Mouse (Mus musculus) forelimb bud, embryonic 11.5 days (tissue): ENCODE measurements around the gene Fmo3.

Experiments used
- DNase-seq: peaks from one replicate; pipeline ENCODE4 v3.0.0-alpha.2; 2012; ENCODE audit warnings: low read depth, low spot score

The Fmo3 gene

DNA sequence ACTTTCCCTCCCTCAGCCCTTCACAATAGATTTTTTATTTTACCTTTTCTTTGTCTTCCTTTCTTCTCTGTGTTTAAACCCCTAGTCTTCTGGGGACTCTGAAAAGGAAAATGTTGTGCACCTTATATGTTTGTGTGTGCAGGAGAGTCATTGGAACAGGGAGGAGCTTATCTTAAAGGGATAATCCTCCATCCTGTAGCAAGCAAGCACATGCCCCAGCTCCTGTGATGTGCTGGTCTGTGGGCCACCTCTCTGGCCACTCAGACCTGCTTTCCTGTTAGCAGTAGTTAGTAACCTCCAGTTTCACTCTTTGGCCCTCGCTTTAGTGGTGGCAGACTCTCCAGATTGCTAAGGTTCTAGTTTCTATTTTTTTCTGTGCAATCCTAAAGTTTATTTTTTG lies at the start of gene Fmo3:
Gene Fmo3, minus strand, starts transcription at position 101 of the 400 bp plus-strand sequence.
- no peak for DNase-seq

DNA sequence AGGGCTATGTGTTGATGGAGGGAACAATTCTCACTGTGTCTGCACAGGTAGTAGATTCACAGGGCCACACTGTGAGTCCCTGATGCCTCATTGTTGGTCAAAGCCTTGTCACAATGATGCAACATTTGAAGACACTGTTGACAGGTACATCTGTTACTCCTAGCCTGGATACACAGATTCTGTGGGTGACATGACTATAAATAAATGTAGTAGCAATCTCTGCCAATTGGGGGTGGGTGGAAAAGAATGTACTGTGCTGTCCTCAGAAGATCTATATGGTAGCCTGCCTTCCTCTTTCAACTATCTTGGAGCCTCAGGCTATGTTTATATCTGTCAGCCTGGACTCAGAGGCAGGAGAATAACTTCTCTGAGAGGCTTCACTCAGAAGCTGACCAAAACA lies 38.7 kb upstream of the Fmo3 start:
- DNase-seq, result no peak

DNA sequence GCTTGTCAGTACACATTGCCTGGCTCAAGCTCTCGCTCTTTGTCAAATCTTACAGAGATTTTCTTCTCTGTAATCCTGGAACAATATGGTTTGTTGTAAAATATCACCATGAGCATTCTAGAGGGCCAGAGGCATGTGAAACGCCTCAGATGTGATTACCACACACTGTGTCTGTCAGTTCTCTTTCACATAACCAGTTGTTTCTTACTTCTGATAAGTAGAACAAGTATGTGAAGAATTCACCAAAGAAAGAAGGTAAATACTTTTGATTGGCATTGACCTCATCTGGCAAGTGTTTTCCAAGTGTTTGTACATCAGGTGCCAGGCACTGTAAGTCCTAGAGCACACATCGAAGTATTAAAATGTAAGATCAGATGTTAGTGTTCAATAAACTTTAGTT lies 24.9 kb upstream of the Fmo3 start:
- no peak for DNase-seq

DNA sequence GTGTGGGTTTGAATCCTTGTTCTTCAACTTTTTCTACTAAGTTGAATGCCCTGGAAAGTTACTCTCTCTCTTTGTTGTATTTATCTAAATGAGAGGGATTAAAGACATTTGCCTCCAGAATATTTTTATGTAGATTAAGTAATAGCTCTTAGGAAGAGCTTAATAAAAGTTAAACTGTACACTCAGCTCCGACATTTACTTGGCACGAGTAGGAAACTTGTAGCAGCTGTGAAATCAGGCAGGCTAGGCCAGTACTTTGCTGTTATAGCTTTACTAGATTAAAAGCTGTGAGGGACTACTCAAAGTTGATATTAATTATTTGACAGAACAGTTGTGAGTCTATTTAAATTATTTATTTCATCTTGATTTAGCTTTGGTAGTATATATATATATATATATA lies 19.2 kb upstream of the Fmo3 start:
- no peak for DNase-seq

DNA sequence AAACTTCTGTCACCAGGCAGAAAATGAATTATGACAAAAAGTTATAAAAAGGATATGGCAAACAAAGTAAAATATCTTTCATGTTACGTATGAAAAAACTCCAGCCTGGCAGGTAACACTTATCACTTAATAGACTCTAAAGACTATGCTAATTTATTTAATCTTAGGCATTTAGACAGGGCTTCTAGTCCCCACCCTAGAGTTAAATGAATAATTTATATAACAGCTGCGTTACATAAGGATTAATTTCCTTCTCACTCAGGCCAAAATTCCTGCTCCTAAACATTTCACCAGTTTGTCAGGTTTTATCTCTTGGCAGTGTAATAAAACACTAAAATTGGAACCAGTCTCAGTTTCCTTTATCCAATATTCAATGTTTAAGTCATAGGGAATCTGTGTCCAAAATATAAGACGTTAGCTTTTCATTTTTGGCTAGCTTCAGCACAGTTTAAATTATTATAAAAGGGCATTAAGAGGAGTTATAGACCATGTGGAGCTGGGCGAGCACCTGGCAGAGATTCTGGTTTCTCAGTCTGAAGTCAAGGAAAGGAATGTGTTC lies 17.0 kb upstream of the Fmo3 start:
- DNase-seq, result no peak

DNA sequence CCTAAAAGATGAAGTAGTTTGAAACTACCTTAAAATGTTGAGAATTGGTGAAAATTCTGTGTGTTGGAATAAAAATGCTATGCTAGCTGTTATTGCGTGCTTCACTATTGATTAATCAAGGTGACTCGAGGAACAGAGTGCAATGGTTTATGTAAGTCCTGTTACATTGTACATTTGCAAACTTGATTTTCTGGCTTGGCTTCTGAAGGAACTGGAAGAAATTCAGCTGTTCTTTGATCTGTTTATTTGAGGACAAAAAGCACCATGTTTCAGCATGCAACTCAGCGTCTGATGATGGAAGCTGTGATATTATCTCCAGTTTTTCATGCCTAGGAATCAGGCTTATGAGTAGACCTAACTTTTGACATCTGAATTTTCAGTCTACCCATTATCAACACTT lies 3.2 kb upstream of the Fmo3 start:
- no peak for DNase-seq

DNA sequence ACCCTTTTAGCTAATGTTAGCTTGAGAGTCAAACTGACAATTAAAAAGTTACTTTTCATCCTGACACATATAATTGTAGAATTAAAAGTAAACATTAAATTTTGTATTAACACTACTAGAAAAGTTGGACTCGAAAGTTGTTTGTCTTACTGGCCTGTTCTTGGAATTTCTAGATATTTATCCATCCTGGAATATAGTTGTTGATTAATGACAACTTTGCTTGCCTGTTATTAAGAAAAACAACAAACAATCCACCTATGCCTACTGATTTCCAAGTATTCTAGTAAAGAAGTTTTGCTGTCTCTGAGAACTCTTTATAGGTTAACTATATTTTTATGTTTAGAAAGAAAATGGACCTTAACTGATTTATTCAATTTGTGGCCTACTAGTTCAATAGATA lies 2.4 kb upstream of the Fmo3 start:
- no peak for DNase-seq

DNA sequence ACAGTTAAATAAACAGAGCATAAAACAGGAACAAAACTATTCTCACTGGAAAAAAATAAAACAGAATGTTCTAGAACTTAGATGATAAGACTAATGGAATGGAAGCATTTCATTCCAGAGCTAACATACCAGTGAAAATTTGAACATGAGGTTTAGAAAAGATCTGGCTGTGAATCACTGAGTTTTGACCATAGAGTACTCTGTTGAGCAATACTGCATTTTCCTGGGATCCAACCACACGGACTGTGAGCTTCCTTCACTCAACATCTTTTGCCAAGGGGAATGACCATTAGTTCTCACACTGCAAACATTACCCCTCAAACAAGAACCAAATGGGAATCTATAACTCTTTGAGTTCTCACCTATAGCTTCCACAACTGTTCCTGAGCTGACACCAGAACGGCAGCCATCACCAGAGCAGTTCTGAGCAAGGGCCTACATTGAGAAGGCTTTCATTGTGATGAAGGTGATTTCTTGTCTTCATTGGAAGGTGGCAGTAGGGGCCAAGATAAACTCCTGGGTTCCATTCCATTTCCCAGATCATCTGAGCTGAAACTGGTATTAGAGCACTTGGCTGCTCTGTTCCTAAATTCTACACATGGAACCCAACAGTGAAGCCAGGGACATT lies 1.9 kb upstream of the Fmo3 start:
- DNase-seq, result no peak

DNA sequence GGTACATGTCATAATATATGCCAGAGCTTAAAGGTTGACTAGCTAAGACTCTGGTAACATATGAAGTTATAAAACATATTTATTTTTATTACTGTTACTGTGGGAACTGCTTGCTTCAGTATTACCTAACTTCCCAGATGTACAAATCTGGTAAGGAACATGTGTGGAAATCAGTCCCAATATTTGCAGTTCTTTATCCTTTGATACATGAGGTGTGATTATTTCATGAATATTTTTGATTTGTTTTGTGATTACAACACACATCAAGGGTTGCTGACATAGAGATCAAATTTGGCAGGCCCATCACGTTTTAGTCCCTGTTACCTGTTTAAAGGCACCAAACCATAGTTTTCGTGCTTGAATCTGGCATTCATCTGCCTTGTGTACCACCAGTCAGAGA lies 20.8 kb downstream of the Fmo3 start:
- DNase-seq, result no peak

DNA sequence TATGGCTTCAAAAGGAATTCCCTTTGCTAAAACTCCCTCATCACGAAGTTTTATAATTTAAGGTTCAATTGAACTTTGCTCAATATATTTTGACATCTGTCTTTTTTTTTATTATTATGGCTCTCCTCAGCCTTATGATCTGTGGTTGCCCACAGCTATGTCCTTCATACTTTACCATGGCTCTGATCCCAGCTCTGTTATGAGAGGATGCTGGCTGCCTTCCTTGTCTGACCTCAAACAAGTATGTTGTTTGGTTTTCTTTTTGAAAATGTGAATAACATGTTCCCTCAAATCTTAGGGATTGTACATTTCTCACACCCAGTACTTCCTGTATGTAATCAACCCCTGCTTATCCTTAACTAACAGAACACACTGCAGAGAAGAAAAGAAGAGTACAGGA lies 26.9 kb downstream of the Fmo3 start:
- no peak for DNase-seq

DNA sequence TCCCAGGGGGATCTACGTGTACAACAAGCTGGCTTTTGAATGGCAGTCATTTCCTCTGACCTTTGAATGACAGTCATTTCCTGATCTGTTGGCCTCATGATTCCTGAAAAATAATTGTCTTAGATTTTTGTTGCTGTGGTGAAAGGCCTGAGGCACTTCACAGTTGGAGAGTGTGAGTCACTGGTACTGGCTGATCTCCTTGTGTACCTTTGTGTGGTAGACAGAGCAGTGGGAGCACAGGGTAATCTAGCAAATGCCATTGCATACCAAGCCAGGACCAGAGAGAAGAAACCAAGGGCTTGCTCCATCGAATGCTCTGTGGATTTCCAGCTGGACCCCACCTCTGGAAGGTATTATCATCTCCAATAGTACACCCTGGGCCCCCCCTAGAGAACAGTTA lies 31.2 kb downstream of the Fmo3 start:
- DNase-seq, result peak; percentile 6

DNA sequence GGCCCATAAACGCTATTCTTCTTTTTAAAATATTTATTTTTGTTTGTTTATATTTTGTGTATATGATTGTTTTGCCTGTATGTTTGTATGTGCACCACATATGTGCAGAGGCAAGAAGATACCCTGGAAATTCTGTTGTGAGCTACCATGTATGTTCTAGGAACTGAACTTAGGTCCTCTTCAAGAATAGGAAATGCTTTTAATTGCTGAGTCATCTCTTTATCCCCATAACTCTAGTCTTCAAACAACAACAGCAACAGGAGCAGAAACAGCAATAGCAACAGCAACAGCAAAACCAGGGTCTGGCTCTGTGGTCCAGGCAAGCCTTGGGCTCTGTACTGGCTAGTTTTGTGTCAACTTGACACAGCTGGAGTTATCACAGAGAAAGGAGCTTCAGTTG lies 34.6 kb downstream of the Fmo3 start:
- no peak for DNase-seq

DNA sequence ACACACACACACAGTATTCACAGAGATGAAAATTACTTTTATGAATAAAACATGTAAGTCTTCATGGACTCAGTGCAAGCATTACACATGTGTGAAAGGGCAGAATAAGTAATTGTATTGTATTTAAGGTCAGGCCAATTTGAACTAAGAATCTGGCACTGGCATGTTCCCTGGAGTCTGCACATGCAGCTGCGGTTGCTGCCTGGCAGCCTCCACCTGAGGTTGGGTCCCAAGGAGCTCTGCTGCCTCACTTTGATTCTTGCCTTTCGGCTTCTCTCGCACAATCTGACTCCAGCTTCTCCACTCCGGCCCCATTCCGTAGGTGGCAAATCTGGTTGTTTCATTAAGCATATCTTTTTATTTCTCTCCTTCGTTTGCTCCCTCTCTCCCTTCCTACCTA lies 36.4 kb downstream of the Fmo3 start:
- DNase-seq, result no peak

DNA sequence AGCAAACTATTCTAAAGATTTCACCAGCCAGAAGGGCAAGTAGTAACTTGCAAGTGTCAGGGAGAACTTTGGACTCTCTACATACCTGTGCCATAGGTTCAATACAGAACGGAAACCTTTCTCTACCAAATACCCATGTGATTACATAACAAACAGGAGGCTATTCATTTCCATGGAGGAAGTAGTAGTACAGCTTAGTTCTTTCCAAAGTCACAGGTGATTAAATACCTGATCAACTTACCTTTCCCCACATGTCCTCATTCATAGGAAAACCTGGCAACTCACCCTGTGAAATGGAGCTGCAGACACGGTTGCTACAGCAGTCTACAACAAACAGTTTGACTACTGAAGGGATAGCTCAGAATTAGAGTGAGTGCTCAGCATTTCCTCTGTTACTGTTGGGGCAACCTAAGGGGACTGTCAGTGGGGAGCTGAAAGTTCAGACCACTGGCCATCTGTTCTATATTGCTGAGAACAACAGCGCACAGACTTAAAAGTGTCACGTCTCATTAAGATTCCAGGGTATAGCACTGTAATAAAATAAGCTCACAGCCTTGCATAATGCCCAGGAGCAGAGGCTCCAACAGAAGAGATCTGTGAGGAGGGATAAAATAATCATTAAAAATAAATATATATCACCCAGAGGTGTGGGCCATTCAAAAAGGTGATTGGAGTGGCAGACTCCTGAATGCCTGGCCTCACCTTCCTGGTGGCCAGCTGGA lies 37.3 kb downstream of the Fmo3 start:
- DNase-seq, result peak; percentile 43

DNA sequence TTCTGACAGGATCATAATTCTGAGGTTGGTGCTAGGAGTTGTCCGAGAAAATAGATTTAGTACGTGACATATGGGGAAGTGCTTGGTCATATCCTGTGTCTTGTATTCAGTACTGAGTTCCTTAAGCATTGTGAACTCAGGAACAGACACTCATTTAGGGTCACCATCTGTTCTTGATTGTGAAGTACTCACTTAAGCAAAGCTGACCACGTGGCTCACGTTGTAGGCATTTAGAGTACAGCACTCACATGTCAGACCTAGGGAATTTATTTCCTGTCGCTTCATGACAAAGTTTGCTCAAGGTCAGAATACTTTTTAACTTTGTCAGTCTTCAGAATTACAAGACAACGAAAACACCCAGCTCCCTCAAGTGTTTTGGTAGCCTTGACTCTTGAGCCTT lies 40.6 kb downstream of the Fmo3 start:
- DNase-seq, result peak; percentile 37

DNA sequence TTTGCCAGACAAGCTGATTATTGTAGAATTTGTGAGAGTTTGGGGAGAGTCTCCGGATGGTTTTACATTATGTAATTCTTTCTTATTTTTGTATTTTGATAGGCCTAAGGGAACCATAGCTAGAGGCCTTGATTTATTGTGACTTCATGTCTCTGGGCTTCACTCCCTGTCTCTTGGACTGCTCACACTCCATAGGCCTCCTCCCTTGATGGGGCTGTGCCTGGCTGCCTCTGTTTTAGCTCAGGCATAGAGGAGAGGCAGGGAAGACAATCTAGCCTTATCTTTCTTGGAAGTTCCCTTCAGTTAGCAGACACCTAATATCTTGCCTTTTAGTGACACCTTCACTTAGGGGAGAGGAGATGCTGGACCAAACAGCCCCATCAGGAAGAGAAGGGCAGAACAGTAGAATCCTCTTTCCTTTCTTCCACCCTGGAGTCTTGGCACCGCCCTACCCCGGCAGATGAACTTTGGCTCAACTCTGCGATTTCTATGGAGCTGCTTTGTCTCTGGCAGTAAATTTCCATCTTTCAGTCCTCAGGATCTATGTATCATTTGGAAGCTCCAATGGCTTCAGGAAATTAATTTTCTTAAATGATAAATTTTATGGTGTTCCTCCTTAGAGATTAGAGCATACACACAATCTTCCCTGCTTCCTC lies 45.5 kb downstream of the Fmo3 start:
- DNase-seq, result no peak

DNA sequence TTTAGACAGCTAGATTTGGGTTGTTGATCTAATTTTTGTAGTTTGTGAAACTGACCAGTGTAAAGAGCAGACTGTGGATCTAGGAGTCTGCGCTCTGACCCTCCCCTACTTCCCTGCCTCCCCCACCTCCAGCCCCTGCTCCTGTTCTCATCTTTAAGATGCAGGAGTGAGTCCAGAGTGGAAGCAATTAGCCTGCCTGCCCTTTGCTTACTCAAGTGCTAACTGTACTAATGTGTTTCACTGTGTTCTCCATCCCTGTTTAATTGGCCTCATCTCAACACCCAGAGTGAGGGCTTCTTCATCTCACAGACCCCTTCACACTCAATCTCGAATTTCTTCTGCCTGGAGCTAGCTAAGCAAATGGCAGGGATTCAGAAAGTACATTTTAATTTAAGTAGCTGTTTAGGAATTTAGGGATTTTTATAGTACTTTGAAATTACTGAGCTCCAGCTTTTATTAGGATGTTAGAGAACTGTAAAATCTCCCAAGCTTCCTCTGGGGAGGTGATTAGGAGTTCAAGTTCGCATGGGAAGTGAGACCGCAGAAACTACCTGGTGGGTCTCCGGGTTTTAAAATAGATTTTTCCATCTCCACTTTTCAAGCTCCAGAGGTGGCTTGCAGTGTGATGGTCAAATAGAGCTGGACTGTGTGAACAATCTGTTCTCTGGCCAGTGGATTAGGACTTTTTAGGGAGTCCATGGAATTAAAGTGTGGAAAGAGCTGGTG lies 46.2 kb downstream of the Fmo3 start:
- DNase-seq, result peak; percentile 60

DNA sequence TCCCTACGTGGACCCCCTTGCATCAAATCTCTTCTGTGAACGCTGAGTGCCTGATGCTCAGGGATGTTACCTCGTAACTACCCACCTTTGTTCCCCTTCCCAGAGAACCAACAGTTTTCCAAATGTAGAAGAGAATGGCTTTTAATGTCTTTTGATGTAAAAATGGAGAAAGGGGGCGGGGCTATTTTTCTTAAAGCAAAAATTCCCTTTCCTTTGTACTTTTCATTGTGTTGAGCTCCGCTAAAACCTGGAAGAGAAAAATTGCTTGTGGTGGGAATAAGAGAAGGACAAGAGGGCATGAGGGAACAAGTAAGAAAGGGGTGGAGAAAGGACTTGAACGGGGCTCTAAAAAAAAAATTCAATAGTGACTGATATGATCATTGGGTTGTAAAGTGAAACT lies 46.9 kb downstream of the Fmo3 start, which contains the start of gene Fmo6:
Gene Fmo6, minus strand, starts transcription at position 101 of the 400 bp plus-strand sequence.
- no peak for DNase-seq

DNA sequence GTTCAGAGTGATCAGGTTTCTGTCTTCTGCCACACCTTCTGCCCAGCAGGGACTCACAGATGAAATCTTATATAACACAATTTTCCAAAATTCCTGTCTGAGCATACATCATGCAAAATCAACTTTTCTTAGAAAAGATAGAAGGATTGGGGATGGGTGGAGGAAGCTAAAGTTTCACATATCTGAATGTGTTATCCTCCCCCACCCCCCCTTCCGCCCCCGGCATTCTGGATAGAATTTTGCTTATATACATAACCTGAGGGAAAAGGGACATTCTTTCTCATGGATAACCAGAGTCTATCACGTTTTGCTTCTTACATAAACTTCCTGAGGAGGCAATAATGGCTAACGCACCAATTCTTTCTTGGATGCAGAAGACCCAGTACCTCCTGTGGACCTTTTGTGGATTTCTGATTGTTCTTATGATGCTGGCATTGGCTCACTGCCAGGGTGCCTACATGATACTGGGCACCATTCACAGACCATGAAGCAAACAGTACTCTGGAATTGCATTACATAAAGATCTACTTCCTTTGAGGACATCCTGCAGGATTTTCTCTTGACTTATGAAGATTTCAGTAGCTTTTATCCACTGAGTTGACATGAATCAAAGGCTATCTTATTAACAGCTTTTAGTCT lies 49.8 kb downstream of the Fmo3 start:
- no peak for DNase-seq

DNA sequence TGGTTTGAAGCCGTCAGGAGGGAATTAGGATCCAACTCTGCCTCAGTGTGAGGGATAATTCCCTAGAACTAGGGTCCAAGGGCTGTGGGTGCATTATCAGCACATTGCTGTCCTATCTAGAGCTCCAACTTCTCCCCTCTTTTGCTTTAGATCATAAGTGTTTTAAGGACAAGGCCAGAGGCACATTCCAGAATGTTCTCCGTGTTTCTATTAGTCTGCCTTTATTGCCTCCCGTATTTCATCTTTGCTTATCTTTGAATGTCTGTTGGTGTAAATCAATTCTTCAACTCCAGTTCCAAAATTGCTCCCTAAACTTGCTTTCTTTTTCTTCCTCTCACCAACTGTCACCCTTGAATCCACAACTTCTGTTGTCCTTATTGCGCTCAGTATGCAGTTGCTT lies 51.9 kb downstream of the Fmo3 start:
- no peak for DNase-seq

DNA sequence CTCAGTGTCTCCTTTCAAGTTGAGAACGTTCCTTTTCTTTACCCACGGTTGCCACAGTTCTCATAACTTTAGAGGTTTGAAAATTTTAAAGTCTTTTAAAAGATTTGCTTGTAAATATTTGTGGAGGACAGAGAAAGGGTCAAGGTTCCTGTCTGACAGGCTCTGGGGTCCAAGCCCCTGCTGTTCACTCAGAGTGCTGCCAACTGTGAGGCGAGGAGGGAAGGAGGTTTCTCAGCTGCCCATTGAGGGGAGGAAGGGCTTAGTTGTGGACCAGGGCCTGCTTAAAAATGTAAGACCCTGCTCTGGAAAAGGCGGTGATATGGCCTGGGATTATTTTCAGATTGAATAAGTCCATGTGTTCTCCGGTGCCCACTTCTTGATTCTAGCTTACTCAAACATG lies 52.4 kb downstream of the Fmo3 start:
- no peak for DNase-seq
